Mouse (Mus musculus) left cerebral cortex, adult 11 months (tissue): ENCODE data around the gene Zcchc10.
"Not testable (repeated sequence)": the region's sequence is repeated elsewhere in the genome, so short reads cannot be mapped to it uniquely, and the experiment has no call there.

ENCODE experiments used
- DNase-seq: peaks from one replicate; pipeline ENCODE4 v3.0.0; 2022; ENCODE audit warnings: low spot score

The Zcchc10 gene

GRCm38 (mm10) chr11:53318041-53318440, 6.4 kb upstream of the Zcchc10 start:
- no peak for DNase-seq

GRCm38 (mm10) chr11:53318568-53318967, 5.9 kb upstream of the Zcchc10 start:
- not testable (repeated sequence) for DNase-seq

GRCm38 (mm10) chr11:53319867-53320266, 4.6 kb upstream of the Zcchc10 start:
- DNase-seq = not testable (repeated sequence)

GRCm38 (mm10) chr11:53330325-53330724, 5.8 kb downstream of the Zcchc10 start:
- DNase-seq = no peak

GRCm38 (mm10) chr11:53331121-53331520, 6.6 kb downstream of the Zcchc10 start:
- no peak for DNase-seq

GRCm38 (mm10) chr11:53332076-53332680, 7.7 kb downstream of the Zcchc10 start:
- no peak for DNase-seq

GRCm38 (mm10) chr11:53335505-53336181, 11.2 kb downstream of the Zcchc10 start:
- DNase-seq = no peak

- DNase-seq = no peak
Observed at GRCm38 (mm10) chr11:53336182-53336571, 11.7 kb downstream of the Zcchc10 start.

GRCm38 (mm10) chr11:53336924-53337323, 12.4 kb downstream of the Zcchc10 start:
- no peak for DNase-seq

- DNase-seq = no peak
Observed at GRCm38 (mm10) chr11:53337684-53338083, 13.2 kb downstream of the Zcchc10 start.

- not testable (repeated sequence) for DNase-seq
Observed at GRCm38 (mm10) chr11:53341019-53341418, 16.5 kb downstream of the Zcchc10 start.

GRCm38 (mm10) chr11:53342711-53343110, 18.2 kb downstream of the Zcchc10 start:
- DNase-seq = no peak

- DNase-seq = no peak
Observed at GRCm38 (mm10) chr11:53345328-53345727, 20.8 kb downstream of the Zcchc10 start.

- DNase-seq = no peak
Observed at GRCm38 (mm10) chr11:53345738-53346137, 21.3 kb downstream of the Zcchc10 start.

GRCm38 (mm10) chr11:53350291-53351223, 26.1 kb downstream of the Zcchc10 start, which contains the start of gene Aff4:
Aff4 (plus strand) TSS chr11:53350833.
- DNase-seq = peak; percentile 87

GRCm38 (mm10) chr11:53351224-53351942, 26.9 kb downstream of the Zcchc10 start:
- DNase-seq = peak; percentile 31

- DNase-seq = no peak
Observed at GRCm38 (mm10) chr11:53351943-53352590, 27.6 kb downstream of the Zcchc10 start.

GRCm38 (mm10) chr11:53358504-53359155, 34.2 kb downstream of the Zcchc10 start:
- no peak for DNase-seq

GRCm38 (mm10) chr11:53367032-53367431, 42.6 kb downstream of the Zcchc10 start:
- no peak for DNase-seq

GRCm38 (mm10) chr11:53378918-53379317, 54.4 kb downstream of the Zcchc10 start:
- DNase-seq = no peak
